Mouse (Mus musculus): ENCODE results near the gene Clec16a. TPM values are rescaled to one million over a fixed set of nuclear protein-coding genes. Genes with fewer than 3 reads are reported as not detected.

Gene Clec16a
- total RNA-seq, 2 experiments from 2014 or later: 64.0 to 67.3 TPM

GRCm38 (mm10) chr16:10533781-10534180 is 11.4 kb upstream of the Clec16a start:
- no peak for DNase-seq (ENCODE audit: low spot score)

- DNase-seq (ENCODE audit: low spot score): peak; percentile 69
Measured at GRCm38 (mm10) chr16:10534567-10534966, 10.6 kb upstream of the Clec16a start.

- no peak for DNase-seq (ENCODE audit: low spot score)
Measured at GRCm38 (mm10) chr16:10536323-10536722, 8.8 kb upstream of the Clec16a start.

- DNase-seq (ENCODE audit: low spot score): no peak
Measured at GRCm38 (mm10) chr16:10536961-10537360, 8.2 kb upstream of the Clec16a start.

- no peak for DNase-seq (ENCODE audit: low spot score)
Measured at GRCm38 (mm10) chr16:10540763-10541597, 4.2 kb upstream of the Clec16a start.

GRCm38 (mm10) chr16:10541598-10541930 is 3.6 kb upstream of the Clec16a start:
- DNase-seq (ENCODE audit: low spot score): no peak

- no peak for DNase-seq (ENCODE audit: low spot score)
Measured at GRCm38 (mm10) chr16:10542266-10542665, 2.9 kb upstream of the Clec16a start.

- DNase-seq (ENCODE audit: low spot score): peak; percentile 97
Measured at GRCm38 (mm10) chr16:10542698-10543365, 2.3 kb upstream of the Clec16a start, which contains the start of gene Dexi. Gene Dexi, minus strand, starts transcription at chr16:10543054.

- DNase-seq (ENCODE audit: low spot score): no peak
Measured at GRCm38 (mm10) chr16:10546865-10547264, 1.7 kb downstream of the Clec16a start.

- DNase-seq (ENCODE audit: low spot score): no peak
Measured at GRCm38 (mm10) chr16:10548938-10549337, 3.8 kb downstream of the Clec16a start.

GRCm38 (mm10) chr16:10549600-10549999 is 4.5 kb downstream of the Clec16a start:
- no peak for DNase-seq (ENCODE audit: low spot score)

- DNase-seq (ENCODE audit: low spot score): no peak
Measured at GRCm38 (mm10) chr16:10551592-10551991, 6.5 kb downstream of the Clec16a start.

- DNase-seq (ENCODE audit: low spot score): no peak
Measured at GRCm38 (mm10) chr16:10553858-10554257, 8.7 kb downstream of the Clec16a start.

- no peak for DNase-seq (ENCODE audit: low spot score)
Measured at GRCm38 (mm10) chr16:10559991-10560390, 14.9 kb downstream of the Clec16a start.

GRCm38 (mm10) chr16:10565278-10565885 is 20.2 kb downstream of the Clec16a start:
- DNase-seq (ENCODE audit: low spot score): peak; percentile 77

- DNase-seq (ENCODE audit: low spot score): no peak
Measured at GRCm38 (mm10) chr16:10567153-10567552, 22.0 kb downstream of the Clec16a start.

- DNase-seq (ENCODE audit: low spot score): no peak
Measured at GRCm38 (mm10) chr16:10569809-10570395, 24.8 kb downstream of the Clec16a start.

GRCm38 (mm10) chr16:10570708-10571107 is 25.6 kb downstream of the Clec16a start:
- DNase-seq (ENCODE audit: low spot score): peak; percentile 64

- no peak for DNase-seq (ENCODE audit: low spot score)
Measured at GRCm38 (mm10) chr16:10571820-10572219, 26.7 kb downstream of the Clec16a start.

GRCm38 (mm10) chr16:10574936-10575335 is 29.8 kb downstream of the Clec16a start:
- DNase-seq (ENCODE audit: low spot score): peak; percentile 57

- no peak for DNase-seq (ENCODE audit: low spot score)
Measured at GRCm38 (mm10) chr16:10575915-10576314, 30.8 kb downstream of the Clec16a start.

GRCm38 (mm10) chr16:10577548-10577947 is 32.4 kb downstream of the Clec16a start:
- DNase-seq (ENCODE audit: low spot score): no peak

Measured in gastrocnemius, adult 18-20 months (tissue).